Mouse (Mus musculus) B cell, adult (primary cell): Measurements from ENCODE around the gene Olfr30. TPM values are rescaled to one million over a fixed set of nuclear protein-coding genes. Genes with fewer than 3 reads are reported as not detected.

Experiments
- total RNA-seq: library from RNA; stranded (reverse); gene quantifications from 4 replicates; pipeline ENCODE4 v1.2.4, GENCODE M21; 2023; ENCODE audit not compliant: inconsistent age

The Olfr30 gene
- not detected in 4 replicates for total RNA-seq

GRCm38 (mm10) chr11:58462170-58462569 lies at the start of gene Olfr30:
TSS of gene Olfr30 (minus strand) at chr11:58462270.

GRCm38 (mm10) chr11:58502472-58502871 lies 40.4 kb upstream of the Olfr30 start, which contains the start of gene Olfr331:
TSS of gene Olfr331 (minus strand) at chr11:58502572.

DNA sequence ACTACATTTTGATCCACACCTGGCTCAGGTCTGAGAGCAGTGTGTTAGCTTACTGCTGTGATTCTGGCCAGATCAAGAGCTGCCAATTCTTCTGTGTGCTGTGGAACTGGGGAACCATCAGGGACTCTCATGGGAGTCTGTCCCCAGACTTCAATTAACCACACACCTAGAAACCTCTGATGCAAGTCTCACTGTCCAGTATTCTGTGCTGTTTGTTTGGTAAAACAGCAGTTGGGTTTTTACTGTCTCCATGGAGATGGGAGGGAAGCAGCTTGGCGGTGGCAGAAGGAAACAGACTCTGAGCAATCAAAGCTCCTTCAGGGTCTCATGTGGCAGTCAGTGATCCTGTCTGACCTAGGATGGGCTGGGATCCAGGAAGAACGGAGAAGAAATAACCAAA lies 30.4 kb upstream of the Olfr30 start, which contains the start of gene Olfr332:
Olfr332 (minus strand) TSS at position 101 of the 400 bp plus-strand sequence.

DNA sequence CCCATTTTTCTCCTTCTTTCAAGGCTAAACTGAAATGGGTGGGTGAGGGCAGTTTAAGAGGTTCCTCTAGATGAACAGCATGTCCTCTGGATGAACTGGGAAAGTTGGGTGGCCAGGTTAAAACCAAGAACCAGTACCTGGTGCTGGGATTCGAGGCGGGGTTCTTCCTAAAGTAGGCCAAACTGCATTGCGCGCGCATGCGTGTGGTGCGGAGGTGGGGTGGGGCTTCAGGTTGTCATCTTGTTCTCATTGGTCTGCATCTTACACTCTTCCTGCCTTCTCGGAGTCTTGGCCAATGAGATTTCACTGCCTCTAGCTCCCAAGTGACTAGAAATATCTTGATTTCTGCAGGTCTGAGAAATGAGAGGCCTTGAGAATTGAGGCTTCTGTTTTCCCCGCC lies 9.3 kb downstream of the Olfr30 start, which contains the start of gene Lypd9:
Lypd9 (minus strand) TSS at position 165 of the 400 bp plus-strand sequence.

DNA sequence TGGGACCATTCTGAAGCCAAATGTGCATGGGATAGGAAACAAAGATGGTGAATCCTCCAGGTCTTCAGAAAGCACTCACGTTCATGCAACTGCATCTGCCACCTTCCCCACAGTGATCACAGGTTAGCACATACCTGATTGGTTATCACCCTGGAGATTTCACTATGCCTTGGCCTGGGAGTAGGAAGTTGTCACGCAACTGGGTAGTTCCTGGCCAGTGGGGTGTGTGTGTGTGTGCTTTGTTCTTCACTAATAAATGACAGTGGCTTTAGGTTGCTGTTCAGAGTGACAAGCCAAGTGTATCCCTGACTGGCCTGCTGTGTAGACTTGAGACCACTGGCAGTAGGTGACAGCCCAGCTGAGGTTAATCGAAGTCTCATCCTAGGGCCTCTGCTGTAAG lies 29.8 kb downstream of the Olfr30 start, which contains the start of gene Gm12253:
Gm12253 (plus strand) TSS at position 301 of the 400 bp plus-strand sequence.

GRCm38 (mm10) chr11:58420815-58421214 lies 41.3 kb downstream of the Olfr30 start, which contains the start of gene 1810065E05Rik:
TSS of gene 1810065E05Rik (plus strand) at chr11:58421111.

Other genes starting within 250 kb of the Olfr30 start
- not detected in 4 replicates for gene 4930438A08Rik, start 187.5 kb downstream of the Olfr30 start, total RNA-seq
- 29.9 to 31.8 TPM (median 30.8 TPM) in 4 replicates for gene Zfp692, start 155.2 kb downstream of the Olfr30 start, total RNA-seq
- gene Zfp672, start 131.9 kb downstream of the Olfr30 start, total RNA-seq: 26.9 to 29.1 TPM (median 27.9 TPM) in 4 replicates
- gene Sh3bp5l, start 131.5 kb downstream of the Olfr30 start, total RNA-seq: 20.2 to 31.2 TPM (median 22.2 TPM) in 4 replicates
- gene Lypd8, start 83.2 kb downstream of the Olfr30 start, total RNA-seq: not detected in 4 replicates
- not detected in 4 replicates for gene 1810065E05Rik, start 41.2 kb downstream of the Olfr30 start, total RNA-seq
- not detected in 4 replicates for gene Gm12253, start 29.7 kb downstream of the Olfr30 start, total RNA-seq
- not detected in 4 replicates for gene Lypd9, start 9.3 kb downstream of the Olfr30 start, total RNA-seq
- not detected in 4 replicates for gene Olfr332, start 30.3 kb upstream of the Olfr30 start, total RNA-seq
- gene Olfr331, start 40.3 kb upstream of the Olfr30 start, total RNA-seq: not detected in 4 replicates
- not detected in 4 replicates for gene Olfr330, start 72.6 kb upstream of the Olfr30 start, total RNA-seq
- gene Olfr329-ps, start 84.2 kb upstream of the Olfr30 start, total RNA-seq: not detected in 4 replicates
- gene Olfr328, start 93.4 kb upstream of the Olfr30 start, total RNA-seq: 0.19 TPM in 1 of 4 replicates, not detected in the others
- gene Olfr224, start 108.3 kb upstream of the Olfr30 start, total RNA-seq: not detected in 4 replicates
- gene Olfr325, start 115.5 kb upstream of the Olfr30 start, total RNA-seq: not detected in 4 replicates
- not detected in 4 replicates for gene Olfr324, start 132.8 kb upstream of the Olfr30 start, total RNA-seq
- not detected in 4 replicates for gene 2210407C18Rik, start 153.8 kb upstream of the Olfr30 start, total RNA-seq
- gene Olfr323, start 168.2 kb upstream of the Olfr30 start, total RNA-seq: not detected in 4 replicates
- not detected in 4 replicates for gene Trim58, start 178.2 kb upstream of the Olfr30 start, total RNA-seq
- not detected in 4 replicates for gene Olfr322, start 196.5 kb upstream of the Olfr30 start, total RNA-seq
- gene Olfr320, start 218.8 kb upstream of the Olfr30 start, total RNA-seq: not detected in 4 replicates
- not detected in 4 replicates for gene Olfr319, start 236.9 kb upstream of the Olfr30 start, total RNA-seq